In genomic region chr5:125136296-125136995, GRCm38 (mm10) we compare ENCODE assay signal across 9 mouse cellular contexts. TPM values are rescaled to one million over a fixed set of nuclear protein-coding genes. Genes with fewer than 3 reads are reported as not detected.
DNase-seq lines count a peak whose midpoint lies in the region; ATAC-seq and TF ChIP-seq lines count a peak whose summit lies in the region.
"Had no signal": no experiment of that assay in that cellular context is flagged by ENCODE, and none has a peak within 500 bp of the region (broad histone marks: within the 10 kb centered on the region; RNA-seq: fewer than 3 reads in every experiment).

No protein-coding gene starts in this region.

- TF ChIP-seq CTCF in gastrocnemius, adult 2 months (IDR thresholded peaks at IDR 0.05) = no peak

- 60% methylated on average over 5 of the region's 5 CpGs for WGBS in hindbrain, embryonic 14.5 days
- 59% methylated on average over 5 of the region's 5 CpGs for WGBS in neural tube, embryonic 14.5 days

- H3K9ac ChIP-seq in hindbrain, embryonic 14.5 days = no peak overlapping the region; the same call in 1 of the 2 replicates
- no peak overlapping the region for H3K9ac ChIP-seq in neural tube, embryonic 14.5 days (replicated peaks; ENCODE audit: low read depth, low read length)

- DNase-seq in gastrocnemius, adult 2 months = no peak
- DNase-seq in gastrocnemius, adult 18-20 months (ENCODE audit: low spot score) = no peak
- peak; percentile 59 for DNase-seq in left cerebral cortex, postnatal 4 days
- DNase-seq in left cerebral cortex, postnatal 36 days (ENCODE audit: low spot score in 2 of 2) = no peak
- DNase-seq in hindbrain, embryonic 14.5 days (ENCODE audit: low spot score) = no peak
- DNase-seq in urinary bladder, adult 2 months (ENCODE audit: low spot score) = no peak
- DNase-seq in frontal cortex, postnatal 36 days (ENCODE audit: low spot score in 2 of 2) = no peak
- DNase-seq: cerebellum, adult 11 months had no signal

- no peak overlapping the region for H3K4me3 ChIP-seq in gastrocnemius, adult 2 months
- no peak overlapping the region for H3K4me3 ChIP-seq in hindbrain, embryonic 14.5 days (replicated peaks; ENCODE audit: low read length)
- no peak overlapping the region for H3K4me3 ChIP-seq in neural tube, embryonic 14.5 days (ENCODE audit: low read depth, low read length)

- no peaks in the 10 kb centered on the region for H3K9me3 ChIP-seq in hindbrain, embryonic 14.5 days (ENCODE audit: control insufficient read depth, low read length)
- no peaks in the 10 kb centered on the region for H3K9me3 ChIP-seq in neural tube, embryonic 14.5 days (ENCODE audit: control insufficient read depth, low read length)

- ATAC-seq in hindbrain, embryonic 14.5 days (ENCODE audit: low FRiP score) = no peak
- no peak for ATAC-seq in neural tube, embryonic 14.5 days (ENCODE audit: low read depth)

- H3K4me2 ChIP-seq in hindbrain, embryonic 14.5 days (replicated peaks) = no peak overlapping the region
- H3K4me2 ChIP-seq in neural tube, embryonic 14.5 days (ENCODE audit: low read depth, low read length) = no peak overlapping the region

- no peaks in the 10 kb centered on the region for H3K36me3 ChIP-seq in hindbrain, embryonic 14.5 days (replicated peaks; ENCODE audit: control insufficient read depth, insufficient read depth)
- no peaks in the 10 kb centered on the region for H3K36me3 ChIP-seq in neural tube, embryonic 14.5 days (ENCODE audit: control insufficient read depth, insufficient read depth, low read length)

- peak overlapping the region; percentile 93 for H3K27ac ChIP-seq in gastrocnemius, adult 2 months
- 0 out of 2 replicates have a peak overlapping the region, but pooled peaks have one; percentile 6 for H3K27ac ChIP-seq in hindbrain, embryonic 14.5 days
- H3K27ac ChIP-seq in neural tube, embryonic 14.5 days (ENCODE audit: low read depth, low read length) = peak overlapping the region; percentile 66

- peaks cover 85% of the 10 kb centered on the region for H3K4me1 ChIP-seq in hindbrain, embryonic 14.5 days (replicated peaks; ENCODE audit: control insufficient read depth, insufficient read depth, low read length)
- peaks cover 76% of the 10 kb centered on the region for H3K4me1 ChIP-seq in neural tube, embryonic 14.5 days (ENCODE audit: control insufficient read depth, insufficient read depth, low read length)

- intact Hi-C loops in gastrocnemius, adult 2 months (cut with DNase I) = no loop called here
- intact Hi-C loops in left cerebral cortex, postnatal 4 days (cut with DNase I) = no loop called here
- intact Hi-C loops in left cerebral cortex, postnatal 36 days (cut with DNase I) = no loop called here

- H3K27me3 ChIP-seq in hindbrain, embryonic 14.5 days (ENCODE audit: control insufficient read depth, insufficient read depth, low read length) = no peaks in the 10 kb centered on the region
- no peaks in the 10 kb centered on the region for H3K27me3 ChIP-seq in neural tube, embryonic 14.5 days (ENCODE audit: control insufficient read depth, insufficient read depth, low read length)

RNA-seq across cellular contexts. Expression of gene Ncor2, which starts 42.6 kb away (rescaled TPM):
- 100 to 1,000 TPM; 123 to 153 TPM for total RNA-seq in gastrocnemius, adult 2 months (2021)
- total RNA-seq in gastrocnemius, adult 18-20 months (2021) = 100 to 1,000 TPM; 118 to 134 TPM
- 100 to 1,000 TPM; 110 to 115 TPM for total RNA-seq in left cerebral cortex, postnatal 4 days (2021)
- total RNA-seq in left cerebral cortex, postnatal 36 days (2021) = 100 to 1,000 TPM; 167 to 240 TPM
- 26.0 and 27.4 TPM in 2 replicates for polyA plus RNA-seq in hindbrain, embryonic 14.5 days (2014; fragmentation: Nextera tagmentation; extraction: Ambion mirVana)
- 29.1 and 32.8 TPM in 2 replicates for polyA plus RNA-seq in neural tube, embryonic 14.5 days (2014; fragmentation: Nextera tagmentation; extraction: Ambion mirVana)
- 24.5 and 61.9 TPM in 2 replicates for polyA plus RNA-seq in urinary bladder, adult 2 months (2012; rRNA removed)

Comparison
In these comparisons a context has a peak if more than half of its experiments do, and no peak if none do; other contexts are left out.
1. H3K27ac ChIP-seq: peak in every context shown above with its lines; median percentile 93 in gastrocnemius, adult 2 months; 66 in neural tube, embryonic 14.5 days; 6 in hindbrain, embryonic 14.5 days.